Mouse (Mus musculus): ENCODE results near the gene Cmtm7.

The Cmtm7 gene

GRCm38 (mm10) chr9:114767030-114767429 is 14.6 kb downstream of the Cmtm7 start:
- in situ Hi-C loops (cut with MboI, MseI): loop anchor here (25.0 kb wide), 3 partner anchors 845 to 1595 kb away; no protein-coding TSS in a partner anchor

GRCm38 (mm10) chr9:114763341-114763740 is 18.3 kb downstream of the Cmtm7 start:
- in situ Hi-C loops (cut with MboI, MseI): loop anchor here (25.0 kb wide), 3 partner anchors 849 to 1599 kb away; no protein-coding TSS in a partner anchor

GRCm38 (mm10) chr9:114761848-114762247 is 19.8 kb downstream of the Cmtm7 start:
- in situ Hi-C loops (cut with MboI, MseI): loop anchor here (25.0 kb wide), 3 partner anchors 850 to 1600 kb away; no protein-coding TSS in a partner anchor

- in situ Hi-C loops (cut with MboI, MseI): loop anchor here (25.0 kb wide), 3 partner anchors 852 to 1602 kb away; no protein-coding TSS in a partner anchor
Observed at GRCm38 (mm10) chr9:114760353-114760752, 21.3 kb downstream of the Cmtm7 start.

- in situ Hi-C loops (cut with MboI, MseI): loop anchor here (25.0 kb wide), 3 partner anchors 852 to 1602 kb away; no protein-coding TSS in a partner anchor
Observed at GRCm38 (mm10) chr9:114759886-114760285, 21.8 kb downstream of the Cmtm7 start.

- in situ Hi-C loops (cut with MboI, MseI): loop anchor here (25.0 kb wide), 3 partner anchors 854 to 1604 kb away; no protein-coding TSS in a partner anchor
Observed at GRCm38 (mm10) chr9:114758801-114759200, 22.9 kb downstream of the Cmtm7 start.

GRCm38 (mm10) chr9:114758272-114758671 is 23.4 kb downstream of the Cmtm7 start:
- in situ Hi-C loops (cut with MboI, MseI): loop anchor here (25.0 kb wide), 3 partner anchors 854 to 1604 kb away; no protein-coding TSS in a partner anchor

- in situ Hi-C loops (cut with MboI, MseI): loop anchor here (25.0 kb wide), 3 partner anchors 859 to 1609 kb away; no protein-coding TSS in a partner anchor
Observed at GRCm38 (mm10) chr9:114752863-114753484, 28.7 kb downstream of the Cmtm7 start.

GRCm38 (mm10) chr9:114752311-114752710 is 29.3 kb downstream of the Cmtm7 start:
- in situ Hi-C loops (cut with MboI, MseI): loop anchor here (25.0 kb wide), 3 partner anchors 860 to 1610 kb away; no protein-coding TSS in a partner anchor

- in situ Hi-C loops (cut with MboI, MseI): loop anchor here (25.0 kb wide), 3 partner anchors 861 to 1611 kb away; no protein-coding TSS in a partner anchor
Observed at GRCm38 (mm10) chr9:114751582-114751981, 30.1 kb downstream of the Cmtm7 start.

GRCm38 (mm10) chr9:114747466-114747865 is 34.2 kb downstream of the Cmtm7 start:
- in situ Hi-C loops (cut with MboI, MseI): no loop called here

- in situ Hi-C loops (cut with MboI, MseI): no loop called here
Observed at GRCm38 (mm10) chr9:114747012-114747411, 34.6 kb downstream of the Cmtm7 start.

GRCm38 (mm10) chr9:114745654-114746053 is 36.0 kb downstream of the Cmtm7 start:
- in situ Hi-C loops (cut with MboI, MseI): no loop called here

GRCm38 (mm10) chr9:114745163-114745562 is 36.5 kb downstream of the Cmtm7 start:
- in situ Hi-C loops (cut with MboI, MseI): no loop called here

- in situ Hi-C loops (cut with MboI, MseI): no loop called here
Observed at GRCm38 (mm10) chr9:114742731-114743130, 38.9 kb downstream of the Cmtm7 start.

GRCm38 (mm10) chr9:114740336-114740735 is 41.3 kb downstream of the Cmtm7 start:
- in situ Hi-C loops (cut with MboI, MseI): no loop called here

GRCm38 (mm10) chr9:114736442-114736841 is 45.2 kb downstream of the Cmtm7 start:
- in situ Hi-C loops (cut with MboI, MseI): no loop called here

- in situ Hi-C loops (cut with MboI, MseI): no loop called here
Observed at GRCm38 (mm10) chr9:114733238-114733637, 48.4 kb downstream of the Cmtm7 start.

GRCm38 (mm10) chr9:114731871-114732682 is 49.6 kb downstream of the Cmtm7 start:
- in situ Hi-C loops (cut with MboI, MseI): no loop called here

- in situ Hi-C loops (cut with MboI, MseI): no loop called here
Observed at GRCm38 (mm10) chr9:114731011-114731755, 50.5 kb downstream of the Cmtm7 start, which contains the start of gene Cmtm6. Cmtm6 (plus strand) TSS chr9:114731116.

All from regulatory T cell (primary cell).